Mouse (Mus musculus): Measurements from ENCODE around the gene Ust.

DNA sequence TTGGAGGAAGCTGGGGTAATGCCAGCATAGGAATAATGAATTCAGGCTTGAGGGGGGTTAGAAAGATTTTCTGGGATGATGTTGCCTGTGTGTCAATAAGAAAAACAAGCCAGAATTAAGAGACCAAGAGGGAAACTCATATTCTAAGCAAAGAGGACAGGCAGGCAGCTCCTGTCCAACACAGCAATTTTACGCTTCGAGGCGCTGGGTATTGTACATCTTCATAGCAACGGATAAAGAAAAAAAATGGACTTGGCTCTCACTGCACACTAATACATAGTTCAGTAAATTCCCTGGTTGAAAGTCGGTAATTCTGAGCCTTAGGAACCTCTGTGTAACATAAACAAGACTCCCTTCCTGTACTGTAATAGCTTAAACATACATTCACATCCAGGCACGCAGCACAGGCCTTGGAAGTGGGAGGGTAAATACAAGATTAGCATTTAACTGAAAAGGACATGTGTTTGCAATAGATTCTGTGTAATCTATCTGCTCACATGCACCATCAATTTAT is 99.1 kb downstream of the Ust start:
- TF ChIP-seq CTCF (IDR thresholded peaks at IDR 0.05) (no peak), POLR2A (IDR thresholded peaks at IDR 0.05; ENCODE audit: insufficient read depth, low read depth, low read length) (no peak), EP300 (IDR thresholded peaks at IDR 0.05; ENCODE audit: insufficient read depth, low read depth, low read length) (no peak)

Data from heart, adult 2 months (tissue).